Mouse (Mus musculus) G1E (cell line): Measurements from ENCODE around the gene Qpct.

Experiments
- CTCF ChIP-seq: IDR thresholded peaks from 2 replicates; pipeline ENCODE4 v1.5.1; 2012; ENCODE audit warnings: low read depth, low read length, inconsistent platforms, mixed read lengths
- GATA1 ChIP-seq: IDR thresholded peaks from 2 replicates; pipeline ENCODE4 v1.6.1; 2012; ENCODE audit warnings: borderline replicate concordance, low read length, inconsistent platforms, mixed read lengths
- GATA2 ChIP-seq: IDR thresholded peaks from 2 replicates; pipeline ENCODE4 v1.6.1; 2012; ENCODE audit warnings: low read depth, low read length, inconsistent platforms, borderline replicate concordance
- POLR2AphosphoS5 ChIP-seq: IDR thresholded peaks from 2 replicates; pipeline ENCODE4 v1.6.1; 2012; ENCODE audit warnings: low read depth, low read length, inconsistent platforms; ENCODE audit not compliant: insufficient replicate concordance
- TAL1 ChIP-seq: conservative IDR thresholded peaks from 2 replicates; pipeline ENCODE4 v1.6.1; 2012; ENCODE audit warnings: low read depth, low read length, inconsistent platforms, mixed read lengths

DNA sequence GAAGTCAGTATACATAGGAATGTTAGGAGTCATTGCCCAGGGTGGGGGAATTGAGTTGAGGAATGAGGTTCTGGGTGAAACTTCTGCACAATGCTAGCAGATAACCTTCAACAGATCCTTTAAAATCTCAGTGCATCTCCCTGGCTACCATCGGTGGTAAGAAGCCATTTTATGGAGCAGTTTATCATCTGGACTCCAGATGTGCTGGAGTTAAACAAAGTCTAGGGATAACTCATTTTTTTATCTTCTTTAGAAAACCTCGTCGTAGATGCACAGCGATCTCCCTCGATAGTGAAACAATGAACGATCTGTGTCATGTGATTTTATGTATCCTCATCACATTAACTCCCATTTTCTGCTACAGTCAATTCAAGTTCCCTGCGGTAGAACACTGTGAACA lies 16.9 kb downstream of the Qpct start:
- no peak for TF ChIP-seq CTCF
- TF ChIP-seq POLR2AphosphoS5 = no peak
- TF ChIP-seq TAL1 = no peak
- no peak for TF ChIP-seq GATA1
- TF ChIP-seq GATA2 = no peak
